Mouse (Mus musculus): Measurements from ENCODE around the gene Arhgef40. TPM values are rescaled to one million over a fixed set of nuclear protein-coding genes. Genes with fewer than 3 reads are reported as not detected.
"Not testable (repeated sequence)": the region's sequence is repeated elsewhere in the genome, so short reads cannot be mapped to it uniquely, and the experiment has no call there.

Arhgef40 gene
- total RNA-seq, 2 experiments from 2014 or later: 37.8 to 39.7 TPM

GRCm38 (mm10) chr14:52016625-52017405 is 32.3 kb downstream of the Arhgef40 start:
- no peak for DNase-seq (ENCODE audit: low spot score in 2 of 2)

- no peak for DNase-seq (ENCODE audit: low spot score in 2 of 2)
These were observed 33.1 kb downstream of the Arhgef40 start for GRCm38 (mm10) chr14:52017662-52018061.

DNA sequence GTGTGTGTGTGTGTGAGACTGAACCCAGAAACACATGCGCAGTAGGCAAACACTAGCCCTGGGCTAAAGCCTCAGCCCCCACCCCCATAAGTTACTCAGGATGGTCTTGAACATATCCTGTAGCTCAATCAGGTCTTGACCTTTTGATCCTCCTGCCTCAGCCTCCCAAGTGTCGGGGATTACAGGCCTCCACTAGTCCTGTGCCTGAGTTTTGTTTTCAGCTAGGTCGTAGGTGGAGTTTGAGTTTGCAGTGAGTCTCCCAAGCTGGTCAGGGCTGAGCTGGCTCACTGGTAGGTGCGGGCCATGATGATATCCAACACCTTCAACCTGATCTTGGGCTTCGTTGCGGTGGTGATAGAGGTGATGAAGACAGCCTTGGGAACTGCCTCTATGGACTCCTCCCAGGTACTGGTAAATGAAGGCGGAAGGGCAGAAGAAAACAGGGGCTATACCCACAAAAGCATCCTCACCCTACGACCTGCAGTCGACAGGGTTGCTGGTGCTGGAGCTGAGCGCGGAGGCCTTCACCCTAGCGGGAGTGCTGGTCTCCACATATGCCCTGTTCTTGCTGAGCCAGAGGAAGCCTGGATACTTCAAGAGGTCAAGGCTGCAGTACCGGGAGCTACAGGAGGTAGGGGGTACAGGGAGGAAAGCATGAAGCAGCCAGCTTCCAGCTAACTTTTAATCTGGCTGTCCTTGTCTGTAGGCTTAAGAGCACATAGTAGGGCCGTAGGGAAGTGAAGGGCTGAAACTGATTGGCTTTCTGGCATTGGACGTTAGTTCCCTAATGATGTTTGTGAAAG is 33.9 kb downstream of the Arhgef40 start:
- no peak for DNase-seq (ENCODE audit: low spot score in 2 of 2)

DNA sequence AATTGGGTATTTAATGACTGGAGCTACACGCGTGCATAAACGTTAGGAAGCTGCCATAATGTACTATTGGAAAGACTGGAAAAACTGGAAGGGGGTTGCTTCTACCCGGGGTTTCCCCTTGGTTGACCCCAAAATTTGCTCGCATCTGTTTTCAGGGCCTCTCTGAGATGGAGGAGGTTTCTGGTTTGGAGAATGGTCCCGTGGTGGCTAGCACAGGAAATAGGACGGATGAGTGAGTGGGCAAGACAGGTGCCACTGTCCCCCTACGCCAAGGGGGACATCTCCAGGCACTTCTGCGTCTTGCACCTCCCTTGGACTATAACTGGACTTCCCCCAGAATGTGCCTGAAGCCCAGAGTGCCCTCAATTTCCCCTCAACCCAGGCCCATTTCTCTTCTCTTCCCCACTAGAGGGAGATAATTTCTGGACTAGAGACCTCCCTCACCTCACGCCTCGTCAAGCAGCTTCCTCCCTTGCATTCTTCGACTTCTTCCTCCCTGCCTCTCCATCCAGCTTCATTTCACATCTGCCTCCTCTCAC is 34.6 kb downstream of the Arhgef40 start:
- no peak for DNase-seq (ENCODE audit: low spot score in 2 of 2)

- peak; percentile 92 to 93 for DNase-seq (ENCODE audit: low spot score in 2 of 2)
These were observed 35.2 kb downstream of the Arhgef40 start for GRCm38 (mm10) chr14:52019590-52020340.

GRCm38 (mm10) chr14:52020486-52021137 is 36.1 kb downstream of the Arhgef40 start, which contains the start of gene Zfp219:
Gene Zfp219 (minus strand): TSS chr14:52020733.
- DNase-seq (ENCODE audit: low spot score in 2 of 2): peak; percentile 61 to 67

DNA sequence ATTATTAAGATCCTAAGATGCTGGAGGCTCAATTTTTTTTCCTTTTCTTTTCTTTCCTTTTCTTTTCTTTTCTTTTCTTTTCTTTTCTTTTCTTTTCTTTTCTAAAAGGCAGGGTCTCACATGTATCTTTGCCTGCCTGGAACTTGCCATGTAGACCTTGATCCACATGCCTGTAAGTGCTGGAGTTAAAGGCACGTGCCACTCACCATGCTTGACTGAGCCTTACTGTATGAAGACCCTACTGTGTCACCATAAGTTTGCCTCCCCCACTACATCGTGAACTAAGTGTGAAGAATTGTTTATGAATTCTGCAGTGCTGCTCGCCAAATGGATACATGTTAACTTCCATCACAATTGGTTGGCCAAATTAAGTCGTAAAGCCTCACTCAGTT is 36.6 kb downstream of the Arhgef40 start:
- no peak for DNase-seq (ENCODE audit: low spot score in 2 of 2)

GRCm38 (mm10) chr14:52021568-52022212 is 37.2 kb downstream of the Arhgef40 start:
- no peak for DNase-seq (ENCODE audit: low spot score in 2 of 2)

DNA sequence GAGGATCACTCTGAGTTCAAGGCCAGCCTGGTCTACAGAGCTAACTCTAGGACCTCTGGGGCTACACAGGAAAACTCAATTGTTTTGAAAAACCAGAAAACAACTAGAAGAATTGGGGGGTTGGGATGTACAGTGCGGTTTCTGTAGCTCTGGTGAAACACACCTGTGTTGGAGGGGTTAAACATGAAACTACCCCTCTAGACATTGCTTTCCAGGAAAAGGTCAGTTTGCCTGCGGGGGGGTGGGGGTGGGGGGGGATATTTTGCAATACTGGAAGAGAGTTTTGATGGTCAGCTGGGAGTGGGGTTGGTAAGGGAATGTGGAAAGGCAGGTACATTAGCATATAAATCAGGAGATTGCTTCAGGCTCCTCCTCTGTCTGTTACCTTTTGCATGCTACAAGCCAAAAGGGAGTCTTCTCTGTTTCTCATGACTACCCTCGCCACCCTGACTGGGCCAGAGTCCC is 37.8 kb downstream of the Arhgef40 start:
- DNase-seq (ENCODE audit: low spot score in 2 of 2): no peak

DNA sequence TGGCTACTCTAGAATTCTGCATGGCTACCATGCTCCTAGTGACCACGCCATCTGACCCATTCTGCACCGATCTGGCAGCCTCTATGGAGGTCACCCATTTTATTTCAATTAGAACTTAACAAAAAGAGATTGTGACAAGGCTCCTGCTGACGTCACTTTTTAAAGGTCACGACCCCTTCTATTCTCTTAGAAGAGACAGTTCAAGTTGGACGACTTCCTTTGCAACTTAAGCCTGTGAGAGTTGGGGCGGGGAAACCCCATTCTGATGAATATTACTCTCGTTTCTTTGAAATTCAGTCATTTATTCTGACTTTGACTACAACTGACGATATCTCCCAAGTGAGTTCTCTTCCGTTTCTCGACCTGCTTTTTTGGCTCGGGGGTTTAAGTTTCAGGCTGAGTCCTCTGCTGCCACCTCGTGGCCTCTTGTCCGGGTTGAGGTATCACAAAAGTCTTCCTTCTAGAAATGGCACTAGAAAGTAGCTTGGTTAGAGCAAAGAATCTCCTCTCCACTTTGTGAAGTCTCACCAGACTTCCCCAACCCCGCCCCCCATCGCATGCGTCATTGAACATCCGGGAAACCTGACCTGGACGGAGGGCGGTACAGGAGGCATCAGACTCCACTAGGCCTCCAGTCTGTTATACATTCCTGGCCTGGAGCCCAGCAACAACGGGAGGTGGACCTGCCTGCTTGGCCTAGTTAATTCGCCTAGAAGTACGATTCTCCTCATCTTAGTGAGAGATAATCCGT is 38.4 kb downstream of the Arhgef40 start:
- DNase-seq (ENCODE audit: low spot score in 2 of 2): peak; percentile 84 to 86

- DNase-seq (ENCODE audit: low spot score in 2 of 2): no peak
These were observed 39.6 kb downstream of the Arhgef40 start for GRCm38 (mm10) chr14:52024133-52024532.

GRCm38 (mm10) chr14:52026342-52026741 is 41.8 kb downstream of the Arhgef40 start:
- no peak for DNase-seq (ENCODE audit: low spot score in 2 of 2)

GRCm38 (mm10) chr14:52035926-52036325 is 51.4 kb downstream of the Arhgef40 start:
- no peak for DNase-seq (ENCODE audit: low spot score in 2 of 2)

GRCm38 (mm10) chr14:52039332-52039731 is 54.8 kb downstream of the Arhgef40 start:
- DNase-seq (ENCODE audit: low spot score in 2 of 2): no peak

- DNase-seq (ENCODE audit: low spot score in 2 of 2): not testable (repeated sequence)
These were observed 57.8 kb downstream of the Arhgef40 start, which contains the start of gene Olfr221 for GRCm38 (mm10) chr14:52042359-52042758. Gene Olfr221 (minus strand): TSS chr14:52042459.

- no peak for DNase-seq (ENCODE audit: low spot score in 2 of 2)
These were observed 58.9 kb downstream of the Arhgef40 start for GRCm38 (mm10) chr14:52043446-52043845.

GRCm38 (mm10) chr14:52044901-52045678 is 60.6 kb downstream of the Arhgef40 start:
- no peak for DNase-seq (ENCODE audit: low spot score in 2 of 2)

DNA sequence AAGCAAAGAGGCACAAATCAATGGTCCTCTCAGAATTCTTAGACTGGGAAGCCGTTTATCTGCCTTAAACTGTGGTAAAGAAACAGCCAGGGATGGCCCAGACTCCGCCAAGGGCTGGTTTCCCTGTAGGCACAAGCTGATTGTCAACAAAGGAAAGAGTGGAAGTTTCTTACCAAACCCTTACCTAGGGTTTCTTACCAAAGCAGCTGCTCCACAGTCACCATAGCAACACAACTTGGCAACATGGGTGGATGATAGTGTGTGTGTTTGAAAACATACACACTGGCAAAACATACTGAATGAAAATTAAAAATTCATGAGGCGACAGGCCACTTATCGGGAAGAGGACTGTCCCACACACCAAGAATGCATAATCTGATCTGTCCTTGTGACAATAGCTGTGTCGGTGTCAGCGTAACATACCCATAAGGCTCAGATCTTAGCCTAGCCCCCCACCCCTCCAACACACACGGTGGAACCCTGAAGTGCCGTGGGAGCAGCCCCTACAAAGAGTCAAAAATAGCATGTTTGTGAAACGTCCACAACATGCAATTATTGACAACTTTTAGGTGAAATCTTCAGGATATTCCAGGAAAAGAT is 61.5 kb downstream of the Arhgef40 start:
- no peak for DNase-seq (ENCODE audit: low spot score in 2 of 2)

Data from adrenal gland, adult 18-20 months (tissue).